Mouse (Mus musculus) heart, embryonic 15.5 days (tissue): Measurements from ENCODE around the gene Zmynd10. TPM values are rescaled to one million over a fixed set of nuclear protein-coding genes. Genes with fewer than 3 reads are reported as not detected.

Experiments used
- ATAC-seq: fragments of 200-750 bp; cut with Nextera tagmentation; replicated peaks from 2 replicates; pipeline ENCODE4 v1.8.0; 2017; ENCODE audit warnings: low read depth, moderate TSS enrichment; ENCODE audit not compliant: insufficient number of reproducible peaks, insufficient read depth, low FRiP score
- H3K27ac ChIP-seq: fragments of 300-500 bp; sonication (generic); 2 replicates; pipeline ENCODE4 v1.5.1; 2015; ENCODE audit warnings: mild to moderate bottlenecking, inconsistent platforms
- H3K27me3 ChIP-seq: fragments of 300-500 bp; sonication (generic); 2 replicates; pipeline ENCODE4 v1.6.1; 2015; ENCODE audit warnings: inconsistent platforms
- H3K36me3 ChIP-seq: fragments of 300-500 bp; sonication (generic); 2 replicates; pipeline ENCODE4 v1.6.1; 2015; ENCODE audit warnings: mild to moderate bottlenecking, inconsistent platforms
- H3K4me1 ChIP-seq: fragments of 300-500 bp; sonication (generic); replicated peaks from 2 replicates; pipeline ENCODE4 v1.6.1; 2015; ENCODE audit warnings: inconsistent platforms
- H3K4me2 ChIP-seq: fragments of 300-500 bp; sonication (generic); 2 replicates; pipeline ENCODE4 v1.6.1; 2015; ENCODE audit warnings: inconsistent platforms, mild to moderate bottlenecking, moderate library complexity
- H3K4me3 ChIP-seq: fragments of 300-500 bp; sonication (generic); 2 replicates; pipeline ENCODE4 v1.5.1; 2015; ENCODE audit warnings: mild to moderate bottlenecking, inconsistent platforms
- H3K9ac ChIP-seq: fragments of 300-500 bp; sonication (generic); 2 replicates; pipeline ENCODE4 v1.6.1; 2015; ENCODE audit warnings: mild to moderate bottlenecking, inconsistent platforms
- H3K9me3 ChIP-seq: fragments of 300-500 bp; sonication (generic); replicated peaks from 2 replicates; pipeline ENCODE4 v1.6.1; 2016; ENCODE audit warnings: inconsistent platforms
- WGBS: fragments of 180-500 bp; shearing (Covaris S2); methylation state at CpG from one replicate; pipeline ENCODE4 v1.1.7; 2015; ENCODE audit warnings: mixed read lengths; 5-methylcytosine and 5-hydroxymethylcytosine counted together
- polyA plus RNA-seq: library from polyadenylated mRNA; unstranded; fragments of >200 nt; fragmentation: Nextera tagmentation; extraction: Ambion mirVana; gene quantifications from 2 replicates; pipeline ENCODE4 v1.2.1, GENCODE M21; 2015

The Zmynd10 gene
- polyA plus RNA-seq, 1 experiment from 2014 or later = 0.40 TPM

DNA sequence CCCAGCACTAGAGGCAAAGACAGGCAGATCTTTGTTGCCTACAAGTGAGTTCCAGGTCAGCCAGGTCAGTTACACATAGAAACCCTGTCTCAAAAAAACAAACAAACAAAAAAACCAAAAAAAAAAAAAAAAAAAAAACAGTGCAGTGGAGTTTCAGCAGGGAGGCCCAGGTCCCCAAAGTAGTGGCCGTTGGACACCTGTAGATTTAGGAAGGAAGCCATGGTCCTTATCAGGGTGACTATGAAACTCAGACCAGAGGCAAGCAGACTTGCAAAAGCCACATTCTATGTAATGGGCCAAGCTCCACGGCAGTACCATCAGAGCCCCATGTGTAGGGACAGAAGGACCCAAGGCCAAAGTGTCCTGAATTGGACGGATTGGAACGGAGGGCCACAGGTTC, 34.5 kb downstream of the Zmynd10 start:
- H3K27ac ChIP-seq = peak overlapping the region; percentile 93; the same call in 1 of the 2 replicates
- H3K9me3 ChIP-seq = no peaks in the 10 kb centered on the region
- peak overlapping the region; percentile 89 for H3K4me2 ChIP-seq
- peaks cover 10% of the 10 kb centered on the region for H3K36me3 ChIP-seq
- peak overlapping the region; percentile 62 for H3K4me3 ChIP-seq
- no peak for ATAC-seq
- WGBS = 68% methylated on average over 4 of the region's 4 CpGs
- peaks cover 45% of the 10 kb centered on the region for H3K4me1 ChIP-seq
- H3K27me3 ChIP-seq = no peaks in the 10 kb centered on the region
- H3K9ac ChIP-seq = peak overlapping the region; percentile 65

GRCm38 (mm10) chr9:107582509-107583062, 35.5 kb downstream of the Zmynd10 start:
- H3K4me1 ChIP-seq = peaks cover 38% of the 10 kb centered on the region
- H3K9ac ChIP-seq = no peak overlapping the region
- H3K9me3 ChIP-seq = no peaks in the 10 kb centered on the region
- H3K36me3 ChIP-seq = peaks cover 10% of the 10 kb centered on the region
- H3K4me2 ChIP-seq = no peak overlapping the region
- H3K27me3 ChIP-seq = no peaks in the 10 kb centered on the region
- ATAC-seq = no peak
- H3K4me3 ChIP-seq = no peak overlapping the region
- no peak overlapping the region for H3K27ac ChIP-seq
- WGBS = 90% methylated on average over 7 of the region's 7 CpGs

DNA sequence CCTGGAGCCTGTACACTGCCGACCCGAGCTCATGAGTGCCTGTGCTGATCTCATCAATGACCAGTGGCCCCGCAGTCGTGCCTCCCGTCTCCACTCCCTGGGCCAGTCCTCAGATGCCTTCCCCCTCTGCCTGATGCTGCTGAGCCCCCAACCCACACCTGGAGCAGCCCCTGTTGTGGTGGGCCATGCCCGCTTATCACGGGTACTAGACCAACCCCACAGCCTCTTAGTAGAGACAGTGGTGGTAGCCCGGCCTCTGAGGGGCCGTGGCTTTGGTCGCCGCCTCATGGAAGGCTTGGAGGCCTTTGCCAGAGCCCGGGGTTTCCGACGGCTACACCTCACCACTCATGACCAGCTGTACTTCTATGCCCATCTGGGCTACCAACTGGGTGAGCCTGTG, 36.1 kb downstream of the Zmynd10 start:
- no peak overlapping the region for H3K27ac ChIP-seq
- H3K4me2 ChIP-seq = no peak overlapping the region
- ATAC-seq = no peak
- H3K9me3 ChIP-seq = no peaks in the 10 kb centered on the region
- no peak overlapping the region for H3K4me3 ChIP-seq
- peaks cover 37% of the 10 kb centered on the region for H3K4me1 ChIP-seq
- H3K9ac ChIP-seq = no peak overlapping the region
- H3K27me3 ChIP-seq = no peaks in the 10 kb centered on the region
- H3K36me3 ChIP-seq = peaks cover 10% of the 10 kb centered on the region
- 90% methylated on average over 14 of the region's 14 CpGs for WGBS

GRCm38 (mm10) chr9:107586504-107586903, 39.4 kb downstream of the Zmynd10 start:
- Histone ChIP-seq H3K27me3 (no peaks in the 10 kb centered on the region), H3K9ac (no peak overlapping the region), H3K9me3 (no peaks in the 10 kb centered on the region), H3K36me3 (peaks cover 20% of the 10 kb centered on the region), H3K4me2 (peak overlapping the region; percentile 79; the same call in 1 of the 2 replicates), H3K27ac (no peak overlapping the region), H3K4me1 (peaks cover 51% of the 10 kb centered on the region), H3K4me3 (no peak overlapping the region)
- ATAC-seq = no peak
- 90% methylated on average over 5 of the region's 5 CpGs for WGBS

DNA sequence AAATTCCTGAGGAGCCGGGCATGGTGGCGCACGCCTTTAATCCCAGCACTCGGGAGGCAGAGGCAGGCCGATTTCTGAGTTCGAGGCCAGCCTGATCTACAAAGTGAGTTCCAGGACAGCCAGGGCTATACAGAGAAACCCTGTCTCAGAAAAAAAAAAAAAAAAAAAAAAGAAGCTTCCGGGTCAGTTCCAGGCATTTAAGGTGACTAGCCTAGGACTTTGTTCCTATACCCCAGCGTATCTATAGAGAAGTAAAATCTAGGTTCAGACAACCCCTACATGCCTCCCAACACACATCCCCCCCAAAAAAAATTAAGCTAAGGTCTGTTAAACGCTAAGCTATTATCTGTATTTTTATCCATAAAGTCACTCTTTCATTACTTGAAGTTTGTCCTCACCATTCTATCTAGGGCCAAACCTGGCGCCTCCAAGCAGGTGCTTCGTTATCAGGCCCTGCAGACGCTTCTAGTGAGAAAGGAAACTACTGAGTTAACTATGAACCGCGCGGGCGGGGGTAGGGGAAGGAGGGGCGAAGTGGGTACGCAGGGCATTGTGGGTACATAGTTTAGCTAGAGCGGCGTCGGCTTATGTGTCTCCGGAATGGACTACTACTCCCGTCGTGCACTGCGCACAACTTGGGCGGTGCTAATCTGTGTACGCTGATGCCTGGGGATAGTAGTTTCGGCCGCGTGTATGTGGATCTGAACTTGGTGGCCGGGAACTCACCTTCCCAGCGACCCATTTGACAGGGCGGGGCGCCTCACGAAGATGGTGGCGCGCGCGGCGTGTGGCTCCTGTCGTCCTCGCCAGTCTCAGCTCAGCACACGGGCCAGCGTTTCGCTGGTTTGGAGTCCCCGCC, 40.1 kb downstream of the Zmynd10 start, which contains the start of gene Ifrd2:
Gene Ifrd2, plus strand, starts transcription at position 669 of the 859 bp plus-strand sequence.
- Histone ChIP-seq H3K27me3 (no peaks in the 10 kb centered on the region), H3K4me1 (peaks cover 44% of the 10 kb centered on the region), H3K4me3 (peak within 1 kb of the TSS; percentile 64), H3K9me3 (no peaks in the 10 kb centered on the region), H3K36me3 (peaks cover 27% of the 10 kb centered on the region), H3K9ac (peak within 1 kb of the TSS; percentile 62), H3K27ac (peak within 1 kb of the TSS; percentile 56), H3K4me2 (peak within 1 kb of the TSS; percentile 79)
- peak; percentile 96 for ATAC-seq
- WGBS = 11% methylated on average over 46 of the region's 46 CpGs

- peaks cover 47% of the 10 kb centered on the region for H3K4me1 ChIP-seq
- peak overlapping the region; percentile 64 for H3K4me3 ChIP-seq
- 1% methylated on average over 33 of the region's 33 CpGs for WGBS
- ATAC-seq = no peak; the same call in none of the 2 replicates
- no peaks in the 10 kb centered on the region for H3K9me3 ChIP-seq
- peak overlapping the region; percentile 62 for H3K9ac ChIP-seq
- peaks cover 31% of the 10 kb centered on the region for H3K36me3 ChIP-seq
- H3K27me3 ChIP-seq = no peaks in the 10 kb centered on the region
- peak overlapping the region; percentile 79 for H3K4me2 ChIP-seq
- peak overlapping the region; percentile 56 for H3K27ac ChIP-seq
Observed at GRCm38 (mm10) chr9:107587833-107588639, 40.9 kb downstream of the Zmynd10 start.

GRCm38 (mm10) chr9:107590058-107590772, 43.1 kb downstream of the Zmynd10 start:
- Histone ChIP-seq H3K27ac (peak overlapping the region; percentile 76), H3K4me3 (no peak overlapping the region), H3K36me3 (peaks cover 29% of the 10 kb centered on the region), H3K9ac (no peak overlapping the region; the same call in 1 of the 2 replicates), H3K4me2 (peak overlapping the region; percentile 19; the same call in 1 of the 2 replicates), H3K9me3 (no peaks in the 10 kb centered on the region), H3K27me3 (no peaks in the 10 kb centered on the region), H3K4me1 (peaks cover 64% of the 10 kb centered on the region)
- ATAC-seq = no peak
- 61% methylated on average over 25 of the region's 25 CpGs for WGBS

DNA sequence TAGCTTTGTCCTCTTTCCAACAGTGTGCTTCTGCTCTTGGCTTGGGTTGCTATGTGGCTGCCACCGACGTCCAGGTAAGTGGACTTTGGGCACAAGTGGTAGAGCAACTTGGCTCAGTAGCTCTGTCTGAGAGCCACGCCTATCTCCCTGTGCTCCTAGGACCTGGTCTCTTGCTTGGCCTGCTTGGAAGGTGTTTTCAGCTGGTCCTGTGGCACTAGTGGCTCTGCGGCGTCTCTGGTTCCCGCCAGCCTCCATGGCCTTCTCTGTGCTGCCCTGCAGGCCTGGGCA, 43.6 kb downstream of the Zmynd10 start:
- peaks cover 67% of the 10 kb centered on the region for H3K4me1 ChIP-seq
- H3K9ac ChIP-seq = no peak overlapping the region; the same call in 1 of the 2 replicates
- H3K27ac ChIP-seq = peak overlapping the region; percentile 76; the same call in 1 of the 2 replicates
- WGBS = 98% methylated on average over 6 of the region's 6 CpGs
- no peak overlapping the region for H3K4me2 ChIP-seq
- H3K27me3 ChIP-seq = no peaks in the 10 kb centered on the region
- no peaks in the 10 kb centered on the region for H3K9me3 ChIP-seq
- ATAC-seq = no peak
- H3K4me3 ChIP-seq = no peak overlapping the region
- peaks cover 29% of the 10 kb centered on the region for H3K36me3 ChIP-seq

GRCm38 (mm10) chr9:107593101-107593976, 46.2 kb downstream of the Zmynd10 start:
- H3K4me1 ChIP-seq = peaks cover 82% of the 10 kb centered on the region
- peaks cover 29% of the 10 kb centered on the region for H3K36me3 ChIP-seq
- no peak for ATAC-seq
- H3K4me2 ChIP-seq = peak overlapping the region; percentile 10; the same call in 1 of the 2 replicates
- H3K9ac ChIP-seq = peak overlapping the region; percentile 20
- 77% methylated on average over 11 of the region's 11 CpGs for WGBS
- H3K4me3 ChIP-seq = no peak overlapping the region
- H3K9me3 ChIP-seq = no peaks in the 10 kb centered on the region
- peak overlapping the region; percentile 73 for H3K27ac ChIP-seq
- no peaks in the 10 kb centered on the region for H3K27me3 ChIP-seq
